Mouse (Mus musculus) myocyte (in vitro differentiated cells): ENCODE measurements around the gene E2f3. TPM values are rescaled to one million over a fixed set of nuclear protein-coding genes. Genes with fewer than 3 reads are reported as not detected.

Experiments
- H3K27me3 ChIP-seq: one replicate; pipeline ENCODE4 v1.6.1; 2011; ENCODE audit not compliant: control insufficient read depth, insufficient read depth, insufficient read length
- H3K36me3 ChIP-seq: one replicate; pipeline ENCODE4 v1.6.1; 2011; ENCODE audit not compliant: control insufficient read depth, insufficient read depth
- H3K4me2 ChIP-seq: one replicate; pipeline ENCODE4 v1.6.1; 2011; ENCODE audit warnings: low read depth, control low read depth
- H3K4me3 ChIP-seq: one replicate; pipeline ENCODE4 v1.5.1; 2011; ENCODE audit warnings: mild to moderate bottlenecking, control low read depth, moderate library complexity
- H3K79me2 ChIP-seq: one replicate; pipeline ENCODE4 v1.6.1; 2011; ENCODE audit not compliant: control insufficient read depth, insufficient read depth
- H3ac ChIP-seq: one replicate; pipeline ENCODE4 v1.6.1; 2011; ENCODE audit not compliant: control insufficient read depth, insufficient read length
- CEBPB ChIP-seq: IDR thresholded peaks from 2 replicates; pipeline ENCODE4 v1.6.1; 2011; ENCODE audit warnings: mild to moderate bottlenecking, moderate library complexity; ENCODE audit not compliant: poor library complexity, insufficient read depth, severe bottlenecking
- E2F4 ChIP-seq: IDR thresholded peaks from one replicate; pipeline ENCODE4 v1.6.1; 2011; ENCODE audit warnings: mild to moderate bottlenecking, control low read depth, moderate library complexity; ENCODE audit not compliant: insufficient read depth
- MAX ChIP-seq: IDR thresholded peaks from one replicate; pipeline ENCODE4 v1.6.1; 2011; ENCODE audit warnings: low read depth, mild to moderate bottlenecking, control low read depth
- MYOD1 ChIP-seq, 3 experiments: IDR thresholded peaks; one replicate each; pipeline ENCODE4 v1.6.1; 2011; ENCODE audit warnings: control low read depth in 2 of 3, low read depth in 2 of 3, mild to moderate bottlenecking in 2 of 3, moderate library complexity in 1 of 3; ENCODE audit not compliant: insufficient read length in 2 of 3, control insufficient read depth in 1 of 3
- MYOG ChIP-seq, 3 experiments: IDR thresholded peaks; one replicate each; pipeline ENCODE4 v1.6.1; 2011; ENCODE audit warnings: control low read depth in 2 of 3, low read depth in 2 of 3, mild to moderate bottlenecking in 2 of 3; ENCODE audit not compliant: insufficient read length in 2 of 3, control insufficient read depth in 1 of 3, insufficient read depth in 1 of 3
- POLR2A ChIP-seq: IDR thresholded peaks from one replicate; pipeline ENCODE4 v1.6.1; 2011; ENCODE audit warnings: low read depth, mild to moderate bottlenecking, control low read depth, moderate library complexity; ENCODE audit not compliant: insufficient read length
- POLR2AphosphoS2 ChIP-seq: IDR thresholded peaks from one replicate; pipeline ENCODE4 v1.6.1; 2011; ENCODE audit warnings: low read depth, control low read depth; ENCODE audit not compliant: insufficient read length
- REST ChIP-seq: IDR thresholded peaks from one replicate; pipeline ENCODE4 v1.6.1; 2011; ENCODE audit warnings: mild to moderate bottlenecking, control low read depth, moderate library complexity; ENCODE audit not compliant: insufficient read depth, insufficient read length
- SRF ChIP-seq: IDR thresholded peaks from one replicate; pipeline ENCODE4 v1.6.1; 2011; ENCODE audit warnings: low read depth; ENCODE audit not compliant: control insufficient read depth, insufficient read length
- TCF12 ChIP-seq: IDR thresholded peaks from one replicate; pipeline ENCODE4 v1.6.1; 2011; ENCODE audit warnings: mild to moderate bottlenecking, control low read depth; ENCODE audit not compliant: poor library complexity, insufficient read depth, severe bottlenecking
- TCF3 ChIP-seq: IDR thresholded peaks from one replicate; pipeline ENCODE4 v1.6.1; 2011; ENCODE audit warnings: low read depth, control low read depth; ENCODE audit not compliant: insufficient read length
- USF1 ChIP-seq: IDR thresholded peaks from one replicate; pipeline ENCODE4 v1.6.1; 2011; ENCODE audit warnings: low read depth, mild to moderate bottlenecking, control low read depth, moderate library complexity
- polyA plus RNA-seq: library from polyadenylated mRNA; unstranded; fragments of >200 nt; fragmentation: generic; extraction: Trizol; gene quantifications from one replicate; pipeline ENCODE4 v1.2.1, GENCODE M21; 2012; ENCODE audit warnings: missing spikeins

E2f3 gene
- polyA plus RNA-seq, 1 experiment = 5.6 TPM

- no peaks in the 10 kb centered on the region for H3K27me3 ChIP-seq
- no peak overlapping the region for H3K4me2 ChIP-seq
- H3K79me2 ChIP-seq = no peaks in the 10 kb centered on the region
- no peak overlapping the region for H3ac ChIP-seq
- H3K36me3 ChIP-seq = no peaks in the 10 kb centered on the region
- no peak overlapping the region for H3K4me3 ChIP-seq
- no peak for TF ChIP-seq REST
- TF ChIP-seq TCF12 = no peak
- no peak for TF ChIP-seq POLR2AphosphoS2
- TF ChIP-seq E2F4 = no peak
- no peak for TF ChIP-seq USF1
- TF ChIP-seq POLR2A = no peak
- no peak for TF ChIP-seq MYOD1 (IDR thresholded peaks at IDR 0.05; ENCODE audit: control insufficient read depth in 1 of 3, insufficient read length in 2 of 3, low read depth in 2 of 3)
- no peak for TF ChIP-seq CEBPB
- no peak for TF ChIP-seq MAX
- TF ChIP-seq TCF3 = no peak
- no peak for TF ChIP-seq SRF
- no peak for TF ChIP-seq MYOG (IDR thresholded peaks at IDR 0.05; ENCODE audit: control insufficient read depth in 1 of 3, insufficient read depth in 1 of 3, insufficient read length in 2 of 3, low read depth in 2 of 3)
Observed at GRCm38 (mm10) chr13:30022487-30022886, 36.6 kb upstream of the E2f3 start.

- no peak overlapping the region for H3K4me2 ChIP-seq
- H3ac ChIP-seq = no peak overlapping the region
- H3K79me2 ChIP-seq = no peaks in the 10 kb centered on the region
- H3K4me3 ChIP-seq = no peak overlapping the region
- no peaks in the 10 kb centered on the region for H3K36me3 ChIP-seq
- no peaks in the 10 kb centered on the region for H3K27me3 ChIP-seq
- TF ChIP-seq SRF (no peak), MYOD1 (IDR thresholded peaks at IDR 0.05; ENCODE audit: control insufficient read depth in 1 of 3, insufficient read length in 2 of 3, low read depth in 2 of 3) (no peak), POLR2AphosphoS2 (no peak), E2F4 (no peak), POLR2A (no peak), TCF3 (no peak), USF1 (no peak), MAX (no peak), TCF12 (no peak)
Observed at GRCm38 (mm10) chr13:30018573-30018972, 32.7 kb upstream of the E2f3 start.

GRCm38 (mm10) chr13:30017611-30018010 is 31.7 kb upstream of the E2f3 start:
- Histone ChIP-seq H3ac (no peak overlapping the region), H3K4me2 (no peak overlapping the region), H3K4me3 (no peak overlapping the region), H3K36me3 (no peaks in the 10 kb centered on the region), H3K27me3 (no peaks in the 10 kb centered on the region), H3K79me2 (no peaks in the 10 kb centered on the region)
- TF ChIP-seq TCF12 = no peak
- no peak for TF ChIP-seq MAX
- TF ChIP-seq CEBPB = no peak
- no peak for TF ChIP-seq POLR2AphosphoS2
- no peak for TF ChIP-seq USF1
- no peak for TF ChIP-seq MYOD1 (IDR thresholded peaks at IDR 0.05; ENCODE audit: control insufficient read depth in 1 of 3, insufficient read length in 2 of 3, low read depth in 2 of 3)
- no peak for TF ChIP-seq E2F4
- no peak for TF ChIP-seq REST
- no peak for TF ChIP-seq SRF
- TF ChIP-seq MYOG (IDR thresholded peaks at IDR 0.05; ENCODE audit: control insufficient read depth in 1 of 3, insufficient read depth in 1 of 3, insufficient read length in 2 of 3, low read depth in 2 of 3) = no peak

GRCm38 (mm10) chr13:30014576-30014975 is 28.7 kb upstream of the E2f3 start:
- Histone ChIP-seq H3K27me3 (no peaks in the 10 kb centered on the region), H3K36me3 (no peaks in the 10 kb centered on the region), H3K79me2 (no peaks in the 10 kb centered on the region), H3ac (no peak overlapping the region), H3K4me3 (no peak overlapping the region), H3K4me2 (no peak overlapping the region)
- TF ChIP-seq CEBPB = no peak
- TF ChIP-seq REST = no peak
- TF ChIP-seq POLR2AphosphoS2 = no peak
- TF ChIP-seq MAX = no peak
- TF ChIP-seq E2F4 = no peak
- TF ChIP-seq TCF12 = no peak

GRCm38 (mm10) chr13:30012226-30012625 is 26.4 kb upstream of the E2f3 start:
- H3K79me2 ChIP-seq = no peaks in the 10 kb centered on the region
- no peaks in the 10 kb centered on the region for H3K36me3 ChIP-seq
- H3K4me2 ChIP-seq = no peak overlapping the region
- H3ac ChIP-seq = no peak overlapping the region
- H3K4me3 ChIP-seq = no peak overlapping the region
- no peak for TF ChIP-seq MYOD1 (IDR thresholded peaks at IDR 0.05; ENCODE audit: control insufficient read depth in 1 of 3, insufficient read length in 2 of 3, low read depth in 2 of 3)
- no peaks in the 10 kb centered on the region for H3K27me3 ChIP-seq
